22 mouse cellular contexts compared by ENCODE assay signal in genomic region chr16:38385184-38385634, GRCm38 (mm10). TPM values are rescaled to one million over a fixed set of nuclear protein-coding genes. Genes with fewer than 3 reads are reported as not detected.
"Had no signal": no experiment of that assay in that cellular context is flagged by ENCODE, and none has a peak within 500 bp of the region (broad histone marks: within the 10 kb centered on the region; RNA-seq: fewer than 3 reads in every experiment).

No protein-coding gene starts in this region.

- H3K4me2 ChIP-seq: neural tube, embryonic 12.5 days had no signal

- H3K9ac ChIP-seq: neural tube, embryonic 12.5 days had no signal

- H3K27ac ChIP-seq: kidney, postnatal 0 days; layer of hippocampus, adult 2 months; limb, embryonic 10.5 days; midbrain, embryonic 10.5 days; neural tube, embryonic 12.5 days had no signal

- H3K4me3 ChIP-seq: layer of hippocampus, adult 2 months; limb, embryonic 10.5 days; midbrain, embryonic 10.5 days; neural tube, embryonic 12.5 days had no signal

- DNase-seq: kidney, adult 11 months; kidney, adult 9 months; kidney, postnatal 36 days; lung, adult 2 months; lung, postnatal 36 days; midbrain, embryonic 14.5 days; right cerebral cortex, postnatal 4 days; spleen, adult 18-20 months; thymus, adult 18-20 months; thymus, postnatal 14 days had no signal

- H3K27me3 ChIP-seq: neural tube, embryonic 12.5 days had no signal

- H3K9me3 ChIP-seq: limb, embryonic 10.5 days; midbrain, embryonic 10.5 days; neural tube, embryonic 12.5 days had no signal

- H3K36me3 ChIP-seq: limb, embryonic 10.5 days; midbrain, embryonic 10.5 days; neural tube, embryonic 12.5 days had no signal

- H3K4me1 ChIP-seq: limb, embryonic 10.5 days; midbrain, embryonic 10.5 days; neural tube, embryonic 12.5 days had no signal

- ATAC-seq: lung, postnatal 0 days had no signal

RNA-seq across cellular contexts. Expression of gene Gm21987, which starts 38.4 kb away (rescaled TPM):
- total RNA-seq: layer of hippocampus, adult 2 months; layer of hippocampus, postnatal 10 days; left cerebral cortex, postnatal 14 days; megakaryocyte progenitor cell, adult 5-6 weeks; neutrophil, adult 5-6 weeks had no signal
- polyA plus RNA-seq: kidney, postnatal 0 days; limb, embryonic 10.5 days; limb, embryonic 14.5 days; lung, adult 2 months; lung, postnatal 0 days; midbrain, embryonic 10.5 days; midbrain, embryonic 14.5 days; neural tube, embryonic 12.5 days; stomach, embryonic 14.5 days had no signal

RNA-seq across cellular contexts. Expression of gene Maats1, which starts 43.3 kb away (rescaled TPM):
- total RNA-seq: megakaryocyte progenitor cell, adult 5-6 weeks; neutrophil, adult 5-6 weeks had no signal
- polyA plus RNA-seq: limb, embryonic 10.5 days; stomach, embryonic 14.5 days had no signal

RNA-seq across cellular contexts. Expression of gene Pla1a, which starts 47.7 kb away (rescaled TPM):
- total RNA-seq: megakaryocyte progenitor cell, adult 5-6 weeks had no signal
- polyA plus RNA-seq: stomach, embryonic 14.5 days had no signal
